Mouse (Mus musculus): Measurements from ENCODE around the gene Lrrc75a.
A peak's percentile ranks its signal among the peaks of the same experiment; 100 is the strongest.

Gene Lrrc75a

GRCm38 (mm10) chr11:62621586-62622283, 26.6 kb downstream of the Lrrc75a start:
- DNase-seq (ENCODE audit: low spot score in 2 of 2), result no peak

- no peak for DNase-seq (ENCODE audit: low spot score in 2 of 2)
Measured at GRCm38 (mm10) chr11:62621079-62621478, 27.2 kb downstream of the Lrrc75a start.

GRCm38 (mm10) chr11:62615456-62615855, 32.9 kb downstream of the Lrrc75a start:
- no peak for DNase-seq (ENCODE audit: low spot score in 2 of 2)

- no peak for DNase-seq (ENCODE audit: low spot score in 2 of 2)
Measured at GRCm38 (mm10) chr11:62614876-62615410, 33.4 kb downstream of the Lrrc75a start.

GRCm38 (mm10) chr11:62613657-62614365, 34.5 kb downstream of the Lrrc75a start:
- peak; percentile 80 to 91 for DNase-seq (ENCODE audit: low spot score in 2 of 2)

GRCm38 (mm10) chr11:62612604-62613003, 35.7 kb downstream of the Lrrc75a start:
- no peak for DNase-seq (ENCODE audit: low spot score in 2 of 2)

- no peak for DNase-seq (ENCODE audit: low spot score in 2 of 2)
Measured at GRCm38 (mm10) chr11:62610304-62610703, 38.0 kb downstream of the Lrrc75a start.

GRCm38 (mm10) chr11:62608826-62609675, 39.3 kb downstream of the Lrrc75a start:
- no peak for DNase-seq (ENCODE audit: low spot score in 2 of 2)

GRCm38 (mm10) chr11:62607952-62608201, 40.4 kb downstream of the Lrrc75a start:
- no peak for DNase-seq (ENCODE audit: low spot score in 2 of 2)

- DNase-seq (ENCODE audit: low spot score in 2 of 2), result no peak
Measured at GRCm38 (mm10) chr11:62607170-62607951, 41.0 kb downstream of the Lrrc75a start.

GRCm38 (mm10) chr11:62606299-62607169, 41.8 kb downstream of the Lrrc75a start:
- DNase-seq (ENCODE audit: low spot score in 2 of 2), result no peak

GRCm38 (mm10) chr11:62605619-62606298, 42.6 kb downstream of the Lrrc75a start:
- no peak for DNase-seq (ENCODE audit: low spot score in 2 of 2)

- DNase-seq (ENCODE audit: low spot score in 2 of 2), result no peak
Measured at GRCm38 (mm10) chr11:62604886-62605618, 43.3 kb downstream of the Lrrc75a start.

GRCm38 (mm10) chr11:62604123-62604706, 44.1 kb downstream of the Lrrc75a start:
- DNase-seq (ENCODE audit: low spot score in 2 of 2), result no peak

- peak in 1 of 2 experiments; percentile 45 for DNase-seq (ENCODE audit: low spot score in 2 of 2)
Measured at GRCm38 (mm10) chr11:62603312-62604056, 44.8 kb downstream of the Lrrc75a start.

GRCm38 (mm10) chr11:62602619-62603311, 45.6 kb downstream of the Lrrc75a start:
- DNase-seq (ENCODE audit: low spot score in 2 of 2), result peak; percentile 95 to 97

Measured in spleen, postnatal 10 days (tissue).